In the genomic region with DNA sequence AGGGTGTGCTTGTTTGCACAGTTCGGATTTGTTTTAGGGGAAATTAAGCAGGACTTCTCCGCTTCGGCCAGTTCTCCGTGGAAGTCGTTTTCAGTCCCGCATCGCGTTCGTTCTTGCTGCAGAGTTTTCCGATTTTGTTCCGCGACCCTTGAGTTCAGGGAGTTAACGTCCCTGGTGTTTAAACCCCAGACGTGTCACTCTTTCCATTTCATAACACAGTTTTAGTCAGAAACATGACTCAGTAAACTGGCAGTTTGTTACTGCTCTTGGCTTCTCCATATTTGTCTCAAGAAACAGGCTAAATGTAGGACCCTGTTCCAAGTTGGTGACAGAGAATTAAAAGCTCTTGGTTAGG, we compare ENCODE assay signal across 7 mouse cellular contexts. TPM values are rescaled to one million over a fixed set of nuclear protein-coding genes. Genes with fewer than 3 reads are reported as not detected.
DNase-seq lines count a peak whose midpoint lies in the region; ATAC-seq and TF ChIP-seq lines count a peak whose summit lies in the region.

No protein-coding gene starts in this region.

- no peak for ATAC-seq in embryonic facial prominence, embryonic 13.5 days (ENCODE audit: insufficient number of reproducible peaks, insufficient read depth, low FRiP score, low TSS enrichment, low read depth)
- ATAC-seq in intestine, embryonic 15.5 days, result no peak
- ATAC-seq in midbrain, postnatal 0 days (ENCODE audit: low FRiP score), result 0 out of 2 replicates have a peak, but pooled peaks have one; percentile 2

- no peak for DNase-seq in testis, postnatal 14 days (ENCODE audit: low spot score)
- peak; percentile 5 for DNase-seq in midbrain, postnatal 0 days (ENCODE audit: low spot score)
- DNase-seq in cerebellum, postnatal 36 days, result no peak
- no peak for DNase-seq in left cerebral cortex, postnatal 4 days

- peak overlapping the region; percentile 89 for H3K27ac ChIP-seq in testis, adult 2 months (ENCODE audit: control insufficient read depth, insufficient read depth, low read depth, low read length)
- peak overlapping the region; percentile 91 for H3K27ac ChIP-seq in embryonic facial prominence, embryonic 13.5 days
- peak overlapping the region; percentile 85; the same call in 1 of the 2 replicates for H3K27ac ChIP-seq in intestine, embryonic 15.5 days
- H3K27ac ChIP-seq in midbrain, postnatal 0 days (ENCODE audit: low read depth, low read length), result peak overlapping the region; percentile 94

- no peaks in the 10 kb centered on the region for H3K36me3 ChIP-seq in testis, adult 2 months (ENCODE audit: control insufficient read depth, insufficient read depth, low read length)
- H3K36me3 ChIP-seq in embryonic facial prominence, embryonic 13.5 days, result no peaks in the 10 kb centered on the region
- no peaks in the 10 kb centered on the region for H3K36me3 ChIP-seq in intestine, embryonic 15.5 days
- H3K36me3 ChIP-seq in midbrain, postnatal 0 days (ENCODE audit: insufficient read depth, low read length), result no peaks in the 10 kb centered on the region

- H3K4me3 ChIP-seq in testis, adult 2 months (ENCODE audit: control insufficient read depth, low read depth, low read length), result peak overlapping the region; percentile 93
- H3K4me3 ChIP-seq in embryonic facial prominence, embryonic 13.5 days, result peak overlapping the region; percentile 78
- peak overlapping the region; percentile 71 for H3K4me3 ChIP-seq in intestine, embryonic 15.5 days (replicated peaks)
- peak overlapping the region; percentile 88 for H3K4me3 ChIP-seq in midbrain, postnatal 0 days (ENCODE audit: low read depth, low read length)

- WGBS in embryonic facial prominence, embryonic 13.5 days, result under 1% methylated on average over 14 of the region's 14 CpGs
- under 1% methylated on average over 14 of the region's 14 CpGs for WGBS in intestine, embryonic 15.5 days
- under 1% methylated on average over 14 of the region's 14 CpGs for WGBS in midbrain, postnatal 0 days

- H3K27me3 ChIP-seq in testis, adult 2 months (ENCODE audit: control insufficient read depth, insufficient read depth, low read length), result no peaks in the 10 kb centered on the region
- no peaks in the 10 kb centered on the region for H3K27me3 ChIP-seq in embryonic facial prominence, embryonic 13.5 days
- no peaks in the 10 kb centered on the region for H3K27me3 ChIP-seq in intestine, embryonic 15.5 days (replicated peaks)
- H3K27me3 ChIP-seq in midbrain, postnatal 0 days (ENCODE audit: insufficient read depth, low read length), result no peaks in the 10 kb centered on the region

- intact Hi-C loops in left cerebral cortex, postnatal 4 days (cut with DNase I), result loop anchor here (5.0 kb wide), 1 partner anchor 302 kb away; no protein-coding TSS in a partner anchor

- H3K9me3 ChIP-seq in embryonic facial prominence, embryonic 13.5 days, result no peaks in the 10 kb centered on the region
- H3K9me3 ChIP-seq in intestine, embryonic 15.5 days, result no peaks in the 10 kb centered on the region
- H3K9me3 ChIP-seq in midbrain, postnatal 0 days (ENCODE audit: low read length), result no peaks in the 10 kb centered on the region

- TF ChIP-seq POLR2A in testis, adult 2 months (IDR thresholded peaks at IDR 0.05; ENCODE audit: control insufficient read depth, low read depth, low read length), result no peak

- H3K4me2 ChIP-seq in embryonic facial prominence, embryonic 13.5 days, result peak overlapping the region; percentile 67
- H3K4me2 ChIP-seq in intestine, embryonic 15.5 days (replicated peaks), result peak overlapping the region; percentile 57
- peak overlapping the region; percentile 64 for H3K4me2 ChIP-seq in midbrain, postnatal 0 days (ENCODE audit: low read depth, low read length, poor library complexity, severe bottlenecking)

- peaks cover 3% of the 10 kb centered on the region for H3K4me1 ChIP-seq in testis, adult 2 months (ENCODE audit: control insufficient read depth, insufficient read depth, low read length)
- peaks cover 10% of the 10 kb centered on the region; the same call in 1 of the 2 replicates for H3K4me1 ChIP-seq in embryonic facial prominence, embryonic 13.5 days
- peaks cover 4% of the 10 kb centered on the region for H3K4me1 ChIP-seq in intestine, embryonic 15.5 days (replicated peaks)
- no peaks in the 10 kb centered on the region for H3K4me1 ChIP-seq in midbrain, postnatal 0 days (ENCODE audit: insufficient read depth, low read length)

- no peak for TF ChIP-seq CTCF in testis, adult 2 months (IDR thresholded peaks at IDR 0.05; ENCODE audit: control insufficient read depth, insufficient read depth, insufficient replicate concordance, low read depth, low read length)
- TF ChIP-seq CTCF in midbrain, postnatal 0 days (IDR thresholded peaks at IDR 0.05), result no peak

- H3K9ac ChIP-seq in embryonic facial prominence, embryonic 13.5 days, result peak overlapping the region; percentile 89
- H3K9ac ChIP-seq in intestine, embryonic 15.5 days, result peak overlapping the region; percentile 70
- peak overlapping the region; percentile 93 for H3K9ac ChIP-seq in midbrain, postnatal 0 days (replicated peaks; ENCODE audit: low read length, poor library complexity, severe bottlenecking)

RNA-seq across cellular contexts. Expression of a gene that starts 0.9 kb away (rescaled TPM):
- polyA plus RNA-seq in testis, adult 2 months (2012; rRNA removed), result 43.0 and 43.2 TPM in 2 replicates
- 22.9 and 23.1 TPM in 2 replicates for polyA plus RNA-seq in embryonic facial prominence, embryonic 13.5 days (2015; fragmentation: Nextera tagmentation; extraction: Ambion mirVana)
- polyA plus RNA-seq in intestine, embryonic 15.5 days (2015; fragmentation: Nextera tagmentation; extraction: Ambion mirVana), result 21.0 and 22.9 TPM in 2 replicates
- 33.8 and 36.2 TPM in 2 replicates for total RNA-seq in midbrain, postnatal 0 days (2014; rRNA removed)
- polyA plus RNA-seq in midbrain, postnatal 0 days (2015; fragmentation: Nextera tagmentation; extraction: Ambion mirVana), result 29.0 and 32.3 TPM in 2 replicates
- total RNA-seq in left cerebral cortex, postnatal 4 days (2021), result 10 to 100 TPM; 51.1 to 53.3 TPM

RNA-seq across cellular contexts. Expression of a gene that starts 13.5 kb away (rescaled TPM):
- polyA plus RNA-seq in testis, adult 2 months (2012; rRNA removed), result 7.4 and 9.0 TPM in 2 replicates
- 43.7 and 47.2 TPM in 2 replicates for polyA plus RNA-seq in embryonic facial prominence, embryonic 13.5 days (2015; fragmentation: Nextera tagmentation; extraction: Ambion mirVana)
- polyA plus RNA-seq in intestine, embryonic 15.5 days (2015; fragmentation: Nextera tagmentation; extraction: Ambion mirVana), result 23.8 and 30.6 TPM in 2 replicates
- 30.5 and 37.3 TPM in 2 replicates for total RNA-seq in midbrain, postnatal 0 days (2014; rRNA removed)
- 59.4 and 63.9 TPM in 2 replicates for polyA plus RNA-seq in midbrain, postnatal 0 days (2015; fragmentation: Nextera tagmentation; extraction: Ambion mirVana)
- total RNA-seq in left cerebral cortex, postnatal 4 days (2021), result 10 to 100 TPM; 26.8 to 28.5 TPM

RNA-seq across cellular contexts. Expression of a gene that starts 59.6 kb away (rescaled TPM):
- 13.1 and 14.8 TPM in 2 replicates for polyA plus RNA-seq in testis, adult 2 months (2012; rRNA removed)
- 8.6 and 9.5 TPM in 2 replicates for polyA plus RNA-seq in embryonic facial prominence, embryonic 13.5 days (2015; fragmentation: Nextera tagmentation; extraction: Ambion mirVana)
- polyA plus RNA-seq in intestine, embryonic 15.5 days (2015; fragmentation: Nextera tagmentation; extraction: Ambion mirVana), result 6.9 and 7.5 TPM in 2 replicates
- total RNA-seq in midbrain, postnatal 0 days (2014; rRNA removed), result 35.6 and 45.4 TPM in 2 replicates
- polyA plus RNA-seq in midbrain, postnatal 0 days (2015; fragmentation: Nextera tagmentation; extraction: Ambion mirVana), result 5.8 and 7.0 TPM in 2 replicates
- total RNA-seq in left cerebral cortex, postnatal 4 days (2021), result 10 to 100 TPM; 46.3 to 48.2 TPM
